Mouse (Mus musculus) spleen, adult 2 months (tissue): ENCODE data around the gene Pigo.

Source experiments
- CTCF ChIP-seq: fragments of 200-500 bp; IDR thresholded peaks from 2 replicates; pipeline ENCODE4 v1.5.1; 2011; ENCODE audit warnings: mild to moderate bottlenecking, inconsistent platforms; ENCODE audit not compliant: insufficient read depth, insufficient read length, insufficient replicate concordance; ENCODE audit errors: extremely low read depth
- POLR2A ChIP-seq: fragments of 200-500 bp; IDR thresholded peaks from 2 replicates; pipeline ENCODE4 v1.6.1; 2011; ENCODE audit warnings: low read depth, low read length, inconsistent platforms

DNA sequence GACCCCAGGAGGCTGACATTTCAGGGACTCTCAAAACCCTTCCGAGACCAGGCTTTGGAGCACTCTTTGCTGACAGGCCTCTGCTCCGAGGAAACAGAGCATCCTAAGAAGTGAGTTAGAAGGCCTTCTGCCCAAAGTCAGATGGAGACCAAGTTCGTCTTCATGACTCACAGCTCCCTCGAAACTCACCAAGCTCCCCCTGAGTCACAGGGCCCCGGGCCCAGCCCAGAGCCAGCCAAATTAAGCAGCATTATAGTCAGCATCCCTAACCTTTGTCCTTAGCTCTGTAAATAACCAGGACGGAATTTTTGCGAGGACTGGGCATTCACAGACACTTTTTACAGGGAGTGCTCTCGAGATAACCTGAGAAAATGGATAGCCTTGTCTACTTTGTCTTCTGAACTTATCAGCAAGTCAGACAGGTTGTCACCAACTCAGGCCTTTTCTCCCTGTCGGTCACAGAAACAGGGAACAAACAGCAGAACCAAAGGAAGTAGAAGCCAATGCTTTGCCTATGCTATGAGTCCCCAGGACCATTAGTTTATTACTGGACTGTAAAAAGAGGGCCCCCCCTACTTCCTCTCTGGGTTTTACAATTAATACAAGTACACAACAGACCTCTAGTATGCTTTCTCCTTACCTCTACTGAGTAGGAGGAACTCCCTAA, 15.4 kb upstream of the Pigo start:
- TF ChIP-seq CTCF (no peak), POLR2A (no peak)
